ENCODE assay signal across 10 mouse cellular contexts in the genomic region with DNA sequence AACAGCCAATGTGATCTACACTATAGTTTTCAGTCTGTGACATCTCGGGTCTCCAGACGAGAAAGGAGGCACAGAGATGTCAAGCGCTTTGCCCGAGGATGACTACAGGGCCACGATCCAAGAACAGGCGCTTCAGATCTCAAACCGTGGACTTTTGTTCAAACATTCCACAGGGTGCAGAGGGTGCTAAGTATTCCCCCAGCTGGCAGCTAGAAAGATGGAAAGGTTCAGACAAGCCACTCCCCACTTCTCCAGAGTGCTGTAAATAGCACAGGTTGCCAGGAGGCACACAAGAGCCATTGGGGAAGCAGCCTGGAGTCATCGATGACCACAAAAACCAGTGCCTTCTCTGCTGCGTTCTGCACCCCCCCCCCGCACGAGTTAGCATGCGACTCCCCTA. TPM values are rescaled to one million over a fixed set of nuclear protein-coding genes. Genes with fewer than 3 reads are reported as not detected.
A peak's percentile ranks its signal among the peaks of the same experiment; 100 is the strongest.
DNase-seq lines count a peak whose midpoint lies in the region; ATAC-seq and TF ChIP-seq lines count a peak whose summit lies in the region.
"Had no signal": no experiment of that assay in that cellular context is flagged by ENCODE, and none has a peak within 500 bp of the region (broad histone marks: within the 10 kb centered on the region; RNA-seq: fewer than 3 reads in every experiment).

No protein-coding gene starts in this region.

- H3K4me2 ChIP-seq in forebrain, embryonic 12.5 days: peak overlapping the region; percentile 46
- peak overlapping the region; percentile 91 for H3K4me2 ChIP-seq in forebrain, postnatal 0 days (ENCODE audit: low read depth)

- WGBS in forebrain, embryonic 12.5 days: 65% methylated on average over 12 of the region's 12 CpGs
- WGBS in forebrain, postnatal 0 days: 39% methylated on average over 12 of the region's 12 CpGs

- H3K27ac ChIP-seq in forebrain, embryonic 12.5 days: peak overlapping the region; percentile 83
- H3K27ac ChIP-seq in forebrain, postnatal 0 days (ENCODE audit: low read depth, low read length): peak overlapping the region; percentile 58

- H3K4me3 ChIP-seq in forebrain, embryonic 12.5 days (replicated peaks): no peak overlapping the region
- peak overlapping the region; percentile 17; the same call in 1 of the 2 replicates for H3K4me3 ChIP-seq in forebrain, postnatal 0 days (ENCODE audit: low read depth, low read length)

- DNase-seq in kidney, adult 11 months: peak; percentile 11
- DNase-seq in kidney, postnatal 14 days: no peak
- DNase-seq in forebrain, postnatal 0 days: no peak
- peak; percentile 23 for DNase-seq in lung, postnatal 14 days
- DNase-seq in cerebellum, adult 9-11 months: no peak
- no peak for DNase-seq in layer of hippocampus, postnatal 36 days
- DNase-seq in thymus, adult 18-20 months: no peak
- DNase-seq: liver, postnatal 0 days; thymus, postnatal 25 days had no signal

- no peaks in the 10 kb centered on the region for H3K36me3 ChIP-seq in forebrain, embryonic 12.5 days (replicated peaks)
- peaks cover 8% of the 10 kb centered on the region; the same call in 1 of the 2 replicates for H3K36me3 ChIP-seq in forebrain, postnatal 0 days (ENCODE audit: insufficient read depth)

- peaks cover 78% of the 10 kb centered on the region for H3K27me3 ChIP-seq in forebrain, embryonic 12.5 days
- no peaks in the 10 kb centered on the region for H3K27me3 ChIP-seq in forebrain, postnatal 0 days (ENCODE audit: insufficient read depth, low read length)

- no peaks in the 10 kb centered on the region for H3K9me3 ChIP-seq in forebrain, embryonic 12.5 days
- H3K9me3 ChIP-seq in forebrain, postnatal 0 days (ENCODE audit: low read length): no peaks in the 10 kb centered on the region

- H3K9ac ChIP-seq in forebrain, embryonic 12.5 days: peak overlapping the region; percentile 17; the same call in 1 of the 2 replicates
- H3K9ac ChIP-seq in forebrain, postnatal 0 days: peak overlapping the region; percentile 43; the same call in 1 of the 2 replicates
- H3K9ac ChIP-seq: liver, postnatal 0 days had no signal

- H3K4me1 ChIP-seq in forebrain, embryonic 12.5 days: peaks cover 87% of the 10 kb centered on the region
- peaks cover 38% of the 10 kb centered on the region for H3K4me1 ChIP-seq in forebrain, postnatal 0 days (ENCODE audit: insufficient read depth)

- no peak for ATAC-seq in forebrain, embryonic 12.5 days (ENCODE audit: low FRiP score)
- no peak for ATAC-seq in forebrain, postnatal 0 days
- ATAC-seq: liver, postnatal 0 days had no signal

- TF ChIP-seq CTCF in forebrain, postnatal 0 days (IDR thresholded peaks at IDR 0.05; ENCODE audit: low read depth): no peak

RNA-seq across cellular contexts. Expression of gene Tcf20, which starts 28.5 kb away (rescaled TPM):
- 14.7 and 14.9 TPM in 2 replicates for polyA plus RNA-seq in forebrain, embryonic 12.5 days (2016; fragmentation: Nextera tagmentation; extraction: Ambion mirVana)
- 120 and 150 TPM in 2 replicates for total RNA-seq in forebrain, postnatal 0 days (2014; rRNA removed)
- 10.3 and 12.2 TPM in 2 replicates for polyA plus RNA-seq in forebrain, postnatal 0 days (2015; fragmentation: Nextera tagmentation; extraction: Ambion mirVana)
- total RNA-seq in layer of hippocampus, postnatal 36 days (2021): 100 to 1,000 TPM; 212 to 230 TPM

Comparison
In these comparisons a context has a peak if more than half of its experiments do, and no peak if none do; other contexts are left out.
1. DNase-seq: peak in kidney, adult 11 months (single experiment) and lung, postnatal 14 days (single experiment); none in kidney, postnatal 14 days (single experiment), forebrain, postnatal 0 days (single experiment), cerebellum, adult 9-11 months (single experiment), layer of hippocampus, postnatal 36 days (0 of 2) and thymus, adult 18-20 months (0 of 2).